Mouse (Mus musculus) cerebellum, adult 18-20 months (tissue): Measurements from ENCODE around the gene Gstm7.
"Not testable (repeated sequence)": the region's sequence is repeated elsewhere in the genome, so short reads cannot be mapped to it uniquely, and the experiment has no call there.

Experiments used
- DNase-seq, 2 experiments: peaks; one replicate each; pipeline ENCODE4 v3.0.0; 2021

Gstm7 gene

GRCm38 (mm10) chr3:107931670-107932069 lies at the start of gene Gstm7:
TSS of gene Gstm7 (minus strand) at chr3:107931817.
- peak; percentile 89 to 91 for DNase-seq

- no peak for DNase-seq
These were observed 49.6 kb upstream of the Gstm7 start for GRCm38 (mm10) chr3:107981261-107981660.

GRCm38 (mm10) chr3:107977691-107978090 lies 46.1 kb upstream of the Gstm7 start:
- no peak for DNase-seq

GRCm38 (mm10) chr3:107974237-107974636 lies 42.6 kb upstream of the Gstm7 start:
- no peak for DNase-seq

- DNase-seq = no peak
These were observed 40.5 kb upstream of the Gstm7 start for GRCm38 (mm10) chr3:107972070-107972469.

- DNase-seq = not testable (repeated sequence)
These were observed 39.5 kb upstream of the Gstm7 start for GRCm38 (mm10) chr3:107971101-107971500.

- no peak for DNase-seq
These were observed 37.2 kb upstream of the Gstm7 start, which contains the start of gene Gstm3 for GRCm38 (mm10) chr3:107968724-107969395. TSS of gene Gstm3 (minus strand) at chr3:107969283.

GRCm38 (mm10) chr3:107966631-107967030 lies 35.0 kb upstream of the Gstm7 start:
- no peak for DNase-seq

GRCm38 (mm10) chr3:107965592-107965991 lies 34.0 kb upstream of the Gstm7 start:
- no peak for DNase-seq

GRCm38 (mm10) chr3:107964656-107965308 lies 33.2 kb upstream of the Gstm7 start:
- DNase-seq = no peak

GRCm38 (mm10) chr3:107964026-107964425 lies 32.4 kb upstream of the Gstm7 start:
- no peak for DNase-seq

- DNase-seq = not testable (repeated sequence)
These were observed 23.6 kb upstream of the Gstm7 start for GRCm38 (mm10) chr3:107955260-107955659.

GRCm38 (mm10) chr3:107953906-107954305 lies 22.3 kb upstream of the Gstm7 start:
- no peak for DNase-seq

- peak; percentile 33 to 34 for DNase-seq
These were observed 21.7 kb upstream of the Gstm7 start for GRCm38 (mm10) chr3:107953328-107953755.

- no peak for DNase-seq
These were observed 18.9 kb upstream of the Gstm7 start for GRCm38 (mm10) chr3:107950531-107950930.

- DNase-seq = not testable (repeated sequence)
These were observed 17.8 kb upstream of the Gstm7 start for GRCm38 (mm10) chr3:107949461-107949860.

GRCm38 (mm10) chr3:107945729-107946128 lies 14.1 kb upstream of the Gstm7 start:
- no peak for DNase-seq

GRCm38 (mm10) chr3:107943239-107943990 lies 11.8 kb upstream of the Gstm7 start, which contains the start of gene Gstm6:
TSS of gene Gstm6 (minus strand) at chr3:107943749.
- no peak for DNase-seq

- no peak for DNase-seq
These were observed 9.6 kb upstream of the Gstm7 start for GRCm38 (mm10) chr3:107941261-107941660.

- DNase-seq = no peak
These were observed 8.9 kb upstream of the Gstm7 start for GRCm38 (mm10) chr3:107940524-107940923.

GRCm38 (mm10) chr3:107939830-107940229 lies 8.2 kb upstream of the Gstm7 start:
- no peak for DNase-seq

GRCm38 (mm10) chr3:107939403-107939802 lies 7.8 kb upstream of the Gstm7 start:
- DNase-seq = peak; percentile 38 to 53

- DNase-seq = no peak
These were observed 4.3 kb upstream of the Gstm7 start for GRCm38 (mm10) chr3:107935888-107936287.

- no peak for DNase-seq
These were observed 3.7 kb upstream of the Gstm7 start for GRCm38 (mm10) chr3:107935268-107935667.
